Mouse (Mus musculus): Measurements from ENCODE around the gene Cit.

GRCm38 (mm10) chr5:115928786-115929507 is 83.9 kb downstream of the Cit start:
- no peak for TF ChIP-seq ZMIZ1 (IDR thresholded peaks at IDR 0.05; ENCODE audit: low read depth, low read length)
- TF ChIP-seq HCFC1 (IDR thresholded peaks at IDR 0.05; ENCODE audit: low read depth, low read length) = no peak
- no peak for TF ChIP-seq GATA1 (IDR thresholded peaks at IDR 0.05; ENCODE audit: low read depth, low read length)
- TF ChIP-seq BHLHE40 (IDR thresholded peaks at IDR 0.05; ENCODE audit: borderline replicate concordance, low read depth, low read length) = no peak
- no peak for TF ChIP-seq POLR2A (IDR thresholded peaks at IDR 0.05; ENCODE audit: control insufficient read depth in 1 of 2, insufficient read depth in 1 of 2, low read depth in 1 of 2, low read length in 2 of 2, poor library complexity in 1 of 2)
- peak; percentile 17 to 63 (median 48) for TF ChIP-seq CTCF (IDR thresholded peaks at IDR 0.05 in 2 of 3, conservative IDR thresholded peaks at IDR 0.05 in 1 of 3; ENCODE audit: control insufficient read depth in 1 of 3, insufficient read depth in 1 of 3, low read depth in 2 of 3, low read length in 3 of 3, poor library complexity in 1 of 3, severe bottlenecking in 1 of 3)
- TF ChIP-seq E2F4 (IDR thresholded peaks at IDR 0.05; ENCODE audit: borderline replicate concordance, low read depth, low read length) = no peak
- no peak for TF ChIP-seq ELF1 (IDR thresholded peaks at IDR 0.05; ENCODE audit: low read depth, low read length)
- TF ChIP-seq TAL1 (IDR thresholded peaks at IDR 0.05; ENCODE audit: low read length) = no peak
- no peak for TF ChIP-seq MXI1 (IDR thresholded peaks at IDR 0.05; ENCODE audit: low read depth, low read length)
- TF ChIP-seq EP300 (IDR thresholded peaks at IDR 0.05; ENCODE audit: low read depth in 1 of 2, low read length in 2 of 2) = no peak
- TF ChIP-seq SMC3 (IDR thresholded peaks at IDR 0.05; ENCODE audit: low read depth, low read length) = peak; percentile 35

Data from MEL (cell line).